In genomic region chr12:108894432-108894816, GRCm38 (mm10) we compare ENCODE assay signal across 8 mouse cellular contexts. TPM values are rescaled to one million over a fixed set of nuclear protein-coding genes. Genes with fewer than 3 reads are reported as not detected.
A peak's percentile ranks its signal among the peaks of the same experiment; 100 is the strongest.
DNase-seq lines count a peak whose midpoint lies in the region; ATAC-seq and TF ChIP-seq lines count a peak whose summit lies in the region.

No protein-coding gene starts in this region.

- no peak for DNase-seq in frontal cortex, postnatal 14 days (ENCODE audit: low spot score in 2 of 2)
- DNase-seq in spleen, adult 2 months (ENCODE audit: low read depth in 1 of 2, low spot score in 2 of 2) = no peak
- no peak for DNase-seq in spleen, adult 18-20 months
- no peak for DNase-seq in adrenal gland, postnatal 4 days (ENCODE audit: low spot score in 2 of 2)
- no peak for DNase-seq in right cerebral cortex, postnatal 4 days

- ATAC-seq in frontal cortex, adult (ENCODE audit: low TSS enrichment) = peak; percentile 41; the same call in 1 of the 2 replicates
- peak; percentile 5; the same call in 1 of the 2 replicates for ATAC-seq in limb, embryonic 15.5 days (ENCODE audit: insufficient number of reproducible peaks, low FRiP score, low TSS enrichment, low read depth)
- ATAC-seq in stomach, embryonic 16.5 days (ENCODE audit: insufficient read depth, low FRiP score) = peak; percentile 22; the same call in 1 of the 2 replicates

- TF ChIP-seq CTCF in spleen, adult 2 months (IDR thresholded peaks at IDR 0.05; ENCODE audit: extremely low read depth, insufficient read depth, insufficient read length, insufficient replicate concordance) = no peak

- peak overlapping the region; percentile 51 for H3K27ac ChIP-seq in spleen, adult 2 months (ENCODE audit: insufficient read depth, low read length)
- H3K27ac ChIP-seq in limb, embryonic 15.5 days = no peak overlapping the region
- 0 out of 2 replicates have a peak overlapping the region, but pooled peaks have one; percentile 1 for H3K27ac ChIP-seq in stomach, embryonic 16.5 days (ENCODE audit: low read length)

- peaks cover 8% of the 10 kb centered on the region; the same call in 1 of the 2 replicates for H3K4me1 ChIP-seq in spleen, adult 2 months (ENCODE audit: control insufficient read depth, insufficient read depth, insufficient read length)
- H3K4me1 ChIP-seq in limb, embryonic 15.5 days = peaks cover 23% of the 10 kb centered on the region
- H3K4me1 ChIP-seq in stomach, embryonic 16.5 days (ENCODE audit: control insufficient read depth, insufficient read depth, low read length) = peaks cover 18% of the 10 kb centered on the region; the same call in 1 of the 2 replicates

- no peaks in the 10 kb centered on the region for H3K9me3 ChIP-seq in limb, embryonic 15.5 days
- no peaks in the 10 kb centered on the region for H3K9me3 ChIP-seq in stomach, embryonic 16.5 days (replicated peaks; ENCODE audit: control insufficient read depth, low read length)

- H3K9ac ChIP-seq in limb, embryonic 15.5 days = peak overlapping the region; percentile 43
- H3K9ac ChIP-seq in stomach, embryonic 16.5 days (ENCODE audit: low read length) = peak overlapping the region; percentile 83

- no peak for TF ChIP-seq POLR2A in spleen, adult 2 months (IDR thresholded peaks at IDR 0.05; ENCODE audit: low read depth, low read length)

- 0% methylated on average over 7 of the region's 7 CpGs for WGBS in spleen, adult 2 months
- 1% methylated on average over 7 of the region's 7 CpGs for WGBS in limb, embryonic 15.5 days
- 1% methylated on average over 7 of the region's 7 CpGs for WGBS in stomach, embryonic 16.5 days

- peak overlapping the region; percentile 70 for H3K4me3 ChIP-seq in spleen, adult 2 months (ENCODE audit: extremely low read depth, insufficient read depth, insufficient read length)
- H3K4me3 ChIP-seq in limb, embryonic 15.5 days = peak overlapping the region; percentile 78
- H3K4me3 ChIP-seq in stomach, embryonic 16.5 days (replicated peaks; ENCODE audit: low read length) = peak overlapping the region; percentile 79

- no peaks in the 10 kb centered on the region for H3K27me3 ChIP-seq in spleen, adult 2 months (ENCODE audit: control insufficient read depth, insufficient read depth, low read length)
- H3K27me3 ChIP-seq in limb, embryonic 15.5 days = no peaks in the 10 kb centered on the region
- H3K27me3 ChIP-seq in stomach, embryonic 16.5 days (ENCODE audit: control insufficient read depth, insufficient read depth, low read length) = no peaks in the 10 kb centered on the region

- H3K36me3 ChIP-seq in spleen, adult 2 months (ENCODE audit: control insufficient read depth, insufficient read depth, low read length) = no peaks in the 10 kb centered on the region
- peaks cover 18% of the 10 kb centered on the region; the same call in 1 of the 2 replicates for H3K36me3 ChIP-seq in limb, embryonic 15.5 days
- H3K36me3 ChIP-seq in stomach, embryonic 16.5 days (ENCODE audit: control insufficient read depth, insufficient read depth, low read length) = no peaks in the 10 kb centered on the region

- H3K4me2 ChIP-seq in limb, embryonic 15.5 days = peak overlapping the region; percentile 66
- peak overlapping the region; percentile 74 for H3K4me2 ChIP-seq in stomach, embryonic 16.5 days (ENCODE audit: low read depth, low read length)

RNA-seq across cellular contexts. Expression of gene Wars, which starts 0.5 kb away (rescaled TPM):
- 45.5 and 60.3 TPM in 2 replicates for polyA plus RNA-seq in spleen, adult 2 months (2012; rRNA removed)
- 61.7 and 63.9 TPM in 2 replicates for polyA plus RNA-seq in limb, embryonic 15.5 days (2015; fragmentation: Nextera tagmentation; extraction: Ambion mirVana)
- polyA plus RNA-seq in stomach, embryonic 16.5 days (2015; fragmentation: Nextera tagmentation; extraction: Ambion mirVana) = 90.5 and 102 TPM in 2 replicates
- 10 to 100 TPM; 54.9 to 59.9 TPM for total RNA-seq in adrenal gland, postnatal 4 days (2021)

RNA-seq across cellular contexts. Expression of gene Wdr25, which starts 1.0 kb away (rescaled TPM):
- 6.4 and 9.5 TPM in 2 replicates for polyA plus RNA-seq in spleen, adult 2 months (2012; rRNA removed)
- 7.8 and 8.2 TPM in 2 replicates for polyA plus RNA-seq in limb, embryonic 15.5 days (2015; fragmentation: Nextera tagmentation; extraction: Ambion mirVana)
- polyA plus RNA-seq in stomach, embryonic 16.5 days (2015; fragmentation: Nextera tagmentation; extraction: Ambion mirVana) = 7.3 and 7.6 TPM in 2 replicates
- total RNA-seq in adrenal gland, postnatal 4 days (2021) = 1 to 10 TPM; 3.4 to 7.5 TPM

RNA-seq across cellular contexts. Expression of gene Slc25a47, which starts 58.6 kb away (rescaled TPM):
- polyA plus RNA-seq in spleen, adult 2 months (2012; rRNA removed) = 3.2 and 5.2 TPM in 2 replicates
- polyA plus RNA-seq in limb, embryonic 15.5 days (2015; fragmentation: Nextera tagmentation; extraction: Ambion mirVana) = 10.4 and 12.0 TPM in 2 replicates
- polyA plus RNA-seq in stomach, embryonic 16.5 days (2015; fragmentation: Nextera tagmentation; extraction: Ambion mirVana) = 10.0 TPM in 2 replicates
- total RNA-seq in adrenal gland, postnatal 4 days (2021) = 10 to 100 TPM; 14.1 to 44.8 TPM

RNA-seq across cellular contexts. Expression of gene Slc25a29, which starts 58.7 kb away (rescaled TPM):
- polyA plus RNA-seq in spleen, adult 2 months (2012; rRNA removed) = 5.9 and 9.6 TPM in 2 replicates
- 10.3 and 10.9 TPM in 2 replicates for polyA plus RNA-seq in limb, embryonic 15.5 days (2015; fragmentation: Nextera tagmentation; extraction: Ambion mirVana)
- 6.8 and 8.2 TPM in 2 replicates for polyA plus RNA-seq in stomach, embryonic 16.5 days (2015; fragmentation: Nextera tagmentation; extraction: Ambion mirVana)
- 1 to 10 TPM; 8.7 to 9.6 TPM for total RNA-seq in adrenal gland, postnatal 4 days (2021)
